Mouse (Mus musculus): ENCODE data around the gene Clrn3.

Gene Clrn3

GRCm38 (mm10) chr7:135486645-135487382, 41.6 kb downstream of the Clrn3 start:
- DNase-seq, result no peak

GRCm38 (mm10) chr7:135485796-135486410, 42.6 kb downstream of the Clrn3 start:
- DNase-seq, result peak in 1 of 2 experiments; percentile 47

- no peak for DNase-seq
These were observed 43.2 kb downstream of the Clrn3 start for GRCm38 (mm10) chr7:135485116-135485795.

- DNase-seq, result no peak
These were observed 44.1 kb downstream of the Clrn3 start for GRCm38 (mm10) chr7:135484341-135484740.

- DNase-seq, result peak in 1 of 2 experiments; percentile 40
These were observed 44.7 kb downstream of the Clrn3 start for GRCm38 (mm10) chr7:135483751-135484150.

- DNase-seq, result no peak
These were observed 47.3 kb downstream of the Clrn3 start for GRCm38 (mm10) chr7:135481150-135481549.

GRCm38 (mm10) chr7:135479912-135480311, 48.5 kb downstream of the Clrn3 start:
- DNase-seq, result no peak

GRCm38 (mm10) chr7:135479322-135479880, 49.1 kb downstream of the Clrn3 start:
- DNase-seq, result peak; percentile 13 to 17

- DNase-seq, result no peak
These were observed 51.2 kb downstream of the Clrn3 start for GRCm38 (mm10) chr7:135477256-135477655.

- DNase-seq, result no peak
These were observed 52.5 kb downstream of the Clrn3 start for GRCm38 (mm10) chr7:135475981-135476380.

GRCm38 (mm10) chr7:135470319-135470718, 58.1 kb downstream of the Clrn3 start:
- no peak for DNase-seq

- DNase-seq, result no peak
These were observed 59.8 kb downstream of the Clrn3 start for GRCm38 (mm10) chr7:135468631-135469030.

GRCm38 (mm10) chr7:135465293-135465692, 63.2 kb downstream of the Clrn3 start:
- DNase-seq, result no peak

- DNase-seq, result peak; percentile 31 to 79
These were observed 63.7 kb downstream of the Clrn3 start for GRCm38 (mm10) chr7:135464689-135465259.
